Mouse (Mus musculus) liver, embryonic 15.5 days (tissue): ENCODE data around the gene Galk1. TPM values are rescaled to one million over a fixed set of nuclear protein-coding genes. Genes with fewer than 3 reads are reported as not detected.
"Not testable (repeated sequence)": the region's sequence is repeated elsewhere in the genome, so short reads cannot be mapped to it uniquely, and the experiment has no call there.

Source experiments
- ATAC-seq: fragments of 200-750 bp; cut with Nextera tagmentation; 2 replicates; pipeline ENCODE4 v1.8.0; 2017; ENCODE audit warnings: moderate number of reproducible peaks, mild to moderate bottlenecking, moderate library complexity; ENCODE audit not compliant: insufficient read depth
- H3K27ac ChIP-seq: fragments of 300-500 bp; sonication (generic); replicated peaks from 2 replicates; pipeline ENCODE4 v1.5.1; 2015; ENCODE audit warnings: mild to moderate bottlenecking, inconsistent platforms
- H3K27me3 ChIP-seq: fragments of 300-500 bp; sonication (generic); 2 replicates; pipeline ENCODE4 v1.6.1; 2015; ENCODE audit warnings: mild to moderate bottlenecking, inconsistent platforms
- H3K36me3 ChIP-seq: fragments of 300-500 bp; sonication (generic); replicated peaks from 2 replicates; pipeline ENCODE4 v1.6.1; 2015; ENCODE audit warnings: moderate library complexity, mild to moderate bottlenecking, inconsistent platforms
- H3K4me1 ChIP-seq: fragments of 300-500 bp; sonication (generic); replicated peaks from 2 replicates; pipeline ENCODE4 v1.6.1; 2015; ENCODE audit warnings: inconsistent platforms
- H3K4me2 ChIP-seq: fragments of 300-500 bp; sonication (generic); 2 replicates; pipeline ENCODE4 v1.6.1; 2015; ENCODE audit warnings: moderate library complexity, mild to moderate bottlenecking, inconsistent platforms
- H3K4me3 ChIP-seq: fragments of 300-500 bp; sonication (generic); replicated peaks from 2 replicates; pipeline ENCODE4 v1.5.1; 2015; ENCODE audit warnings: mild to moderate bottlenecking, inconsistent platforms
- H3K9ac ChIP-seq: fragments of 300-500 bp; sonication (generic); 2 replicates; pipeline ENCODE4 v1.6.1; 2015; ENCODE audit warnings: moderate library complexity, mild to moderate bottlenecking, inconsistent platforms
- H3K9me3 ChIP-seq: fragments of 300-500 bp; sonication (generic); replicated peaks from 2 replicates; pipeline ENCODE4 v1.6.1; 2016; ENCODE audit warnings: inconsistent platforms
- WGBS: fragments of 180-500 bp; shearing (Covaris S2); methylation state at CpG from one replicate; pipeline ENCODE4 v1.1.7; 2015; ENCODE audit warnings: mixed read lengths; ENCODE audit not compliant: insufficient replicate concordance; 5-methylcytosine and 5-hydroxymethylcytosine counted together
- polyA plus RNA-seq: library from polyadenylated mRNA; unstranded; fragments of >200 nt; fragmentation: Nextera tagmentation; extraction: Ambion mirVana; gene quantifications from 2 replicates; pipeline ENCODE4 v1.2.1, GENCODE M21; 2015

Galk1 gene
- polyA plus RNA-seq, 1 experiment from 2014 or later = 168 TPM

- no peak overlapping the region for H3K9ac ChIP-seq
- peaks cover 25% of the 10 kb centered on the region for H3K36me3 ChIP-seq
- no peak overlapping the region; the same call in 1 of the 2 replicates for H3K4me2 ChIP-seq
- H3K27me3 ChIP-seq = no peaks in the 10 kb centered on the region
- peaks cover 18% of the 10 kb centered on the region for H3K4me1 ChIP-seq
- 55% methylated on average over 6 of the region's 6 CpGs for WGBS
- no peaks in the 10 kb centered on the region for H3K9me3 ChIP-seq
- no peak for ATAC-seq
- 0 out of 2 replicates have a peak overlapping the region, but pooled peaks have one; percentile 10 for H3K27ac ChIP-seq
- peak overlapping the region; percentile 5; the same call in 1 of the 2 replicates for H3K4me3 ChIP-seq
Observed at GRCm38 (mm10) chr11:116021328-116022220, 9.1 kb upstream of the Galk1 start.

- peaks cover 4% of the 10 kb centered on the region; the same call in 1 of the 2 replicates for H3K27me3 ChIP-seq
- WGBS = 27% methylated on average over 1 of the region's 1 CpGs
- H3K4me1 ChIP-seq = peaks cover 18% of the 10 kb centered on the region
- H3K36me3 ChIP-seq = peaks cover 25% of the 10 kb centered on the region
- no peak overlapping the region for H3K4me2 ChIP-seq
- no peak for ATAC-seq
- H3K27ac ChIP-seq = 0 out of 2 replicates have a peak overlapping the region, but pooled peaks have one; percentile 2
- no peak overlapping the region for H3K4me3 ChIP-seq
- no peaks in the 10 kb centered on the region for H3K9me3 ChIP-seq
- H3K9ac ChIP-seq = no peak overlapping the region
Observed at GRCm38 (mm10) chr11:116020519-116020922, 8.0 kb upstream of the Galk1 start.

GRCm38 (mm10) chr11:116019976-116020411 lies 7.5 kb upstream of the Galk1 start:
- Histone ChIP-seq H3K27me3 (peaks cover 8% of the 10 kb centered on the region; the same call in 1 of the 2 replicates), H3K27ac (0 out of 2 replicates have a peak overlapping the region, but pooled peaks have one; percentile 2), H3K9me3 (no peaks in the 10 kb centered on the region), H3K4me3 (no peak overlapping the region), H3K4me1 (peaks cover 22% of the 10 kb centered on the region), H3K9ac (no peak overlapping the region), H3K36me3 (peaks cover 25% of the 10 kb centered on the region), H3K4me2 (no peak overlapping the region)
- ATAC-seq = no peak
- 90% methylated on average over 2 of the region's 2 CpGs for WGBS

- H3K27me3 ChIP-seq = peaks cover 14% of the 10 kb centered on the region
- no peak for ATAC-seq
- peaks cover 25% of the 10 kb centered on the region for H3K36me3 ChIP-seq
- 73% methylated on average over 1 of the region's 1 CpGs for WGBS
- H3K9me3 ChIP-seq = no peaks in the 10 kb centered on the region
- peaks cover 26% of the 10 kb centered on the region for H3K4me1 ChIP-seq
- no peak overlapping the region for H3K4me3 ChIP-seq
- no peak overlapping the region for H3K27ac ChIP-seq
- H3K4me2 ChIP-seq = no peak overlapping the region
- no peak overlapping the region for H3K9ac ChIP-seq
Observed at GRCm38 (mm10) chr11:116019360-116019791, 6.9 kb upstream of the Galk1 start.

GRCm38 (mm10) chr11:116018867-116019266 lies 6.3 kb upstream of the Galk1 start:
- ATAC-seq, H3K4me3 ChIP-seq, H3K27ac ChIP-seq, H3K9me3 ChIP-seq, H3K9ac ChIP-seq, H3K4me2 ChIP-seq: not testable (repeated sequence)
- Histone ChIP-seq H3K36me3 (peaks cover 25% of the 10 kb centered on the region), H3K27me3 (peaks cover 18% of the 10 kb centered on the region), H3K4me1 (peaks cover 26% of the 10 kb centered on the region)
- 87% methylated on average over 4 of the region's 4 CpGs for WGBS

GRCm38 (mm10) chr11:116018106-116018505 lies 5.6 kb upstream of the Galk1 start:
- H3K36me3 ChIP-seq = peaks cover 21% of the 10 kb centered on the region
- H3K9me3 ChIP-seq = no peaks in the 10 kb centered on the region
- no peak overlapping the region for H3K4me3 ChIP-seq
- no peak overlapping the region for H3K9ac ChIP-seq
- no peak for ATAC-seq
- WGBS = 25% methylated on average over 6 of the region's 6 CpGs
- H3K4me2 ChIP-seq = no peak overlapping the region
- peaks cover 30% of the 10 kb centered on the region for H3K4me1 ChIP-seq
- H3K27ac ChIP-seq = no peak overlapping the region
- H3K27me3 ChIP-seq = peaks cover 23% of the 10 kb centered on the region

GRCm38 (mm10) chr11:116014821-116015220 lies 2.3 kb upstream of the Galk1 start:
- Histone ChIP-seq H3K27ac (no peak overlapping the region), H3K4me1 (peaks cover 45% of the 10 kb centered on the region), H3K36me3 (peaks cover 8% of the 10 kb centered on the region; the same call in 1 of the 2 replicates), H3K9ac (no peak overlapping the region), H3K4me3 (no peak overlapping the region), H3K4me2 (no peak overlapping the region), H3K9me3 (no peaks in the 10 kb centered on the region), H3K27me3 (peaks cover 33% of the 10 kb centered on the region)
- ATAC-seq = no peak
- 43% methylated on average over 8 of the region's 8 CpGs for WGBS

GRCm38 (mm10) chr11:116011529-116012261 lies 824 bp downstream of the Galk1 start:
- Histone ChIP-seq H3K4me2 (peak overlapping the region; percentile 91), H3K4me3 (peak overlapping the region; percentile 66), H3K4me1 (peaks cover 41% of the 10 kb centered on the region), H3K9ac (peak overlapping the region; percentile 73), H3K9me3 (no peaks in the 10 kb centered on the region), H3K27me3 (peaks cover 33% of the 10 kb centered on the region), H3K36me3 (peaks cover 27% of the 10 kb centered on the region), H3K27ac (peak overlapping the region; percentile 81)
- 22% methylated on average over 14 of the region's 14 CpGs for WGBS
- ATAC-seq = 0 out of 2 replicates have a peak, but pooled peaks have one; percentile 11

- peaks cover 48% of the 10 kb centered on the region for H3K4me1 ChIP-seq
- WGBS = 78% methylated on average over 5 of the region's 5 CpGs
- peaks cover 29% of the 10 kb centered on the region for H3K27me3 ChIP-seq
- H3K36me3 ChIP-seq = peaks cover 27% of the 10 kb centered on the region
- H3K27ac ChIP-seq = 0 out of 2 replicates have a peak overlapping the region, but pooled peaks have one; percentile 81
- no peak overlapping the region; the same call in 1 of the 2 replicates for H3K4me2 ChIP-seq
- H3K9me3 ChIP-seq = no peaks in the 10 kb centered on the region
- no peak overlapping the region for H3K4me3 ChIP-seq
- H3K9ac ChIP-seq = no peak overlapping the region
- ATAC-seq = no peak
Observed at GRCm38 (mm10) chr11:116010948-116011347, 1.6 kb downstream of the Galk1 start.

GRCm38 (mm10) chr11:116010146-116010545 lies 2.4 kb downstream of the Galk1 start:
- ATAC-seq = no peak
- no peak overlapping the region for H3K27ac ChIP-seq
- no peaks in the 10 kb centered on the region for H3K9me3 ChIP-seq
- WGBS = 81% methylated on average over 8 of the region's 8 CpGs
- H3K36me3 ChIP-seq = peaks cover 27% of the 10 kb centered on the region
- no peak overlapping the region for H3K9ac ChIP-seq
- H3K4me2 ChIP-seq = no peak overlapping the region
- peaks cover 54% of the 10 kb centered on the region for H3K4me1 ChIP-seq
- peaks cover 27% of the 10 kb centered on the region for H3K27me3 ChIP-seq
- H3K4me3 ChIP-seq = no peak overlapping the region

- no peak for ATAC-seq
Observed at GRCm38 (mm10) chr11:116009661-116010060, 2.9 kb downstream of the Galk1 start.

More at GRCm38 (mm10) chr11:116009661-116010060, 2.9 kb downstream of the Galk1 start:
- peaks cover 22% of the 10 kb centered on the region for H3K27me3 ChIP-seq
- WGBS = 81% methylated on average over 11 of the region's 11 CpGs
- no peak overlapping the region for H3K9ac ChIP-seq
- H3K27ac ChIP-seq = no peak overlapping the region
- no peaks in the 10 kb centered on the region for H3K9me3 ChIP-seq
- H3K36me3 ChIP-seq = peaks cover 27% of the 10 kb centered on the region
- no peak overlapping the region for H3K4me2 ChIP-seq
- H3K4me1 ChIP-seq = peaks cover 54% of the 10 kb centered on the region
- H3K4me3 ChIP-seq = no peak overlapping the region
